ENCODE assay signal across 19 mouse cellular contexts in genomic region chr8:71597451-71597850, GRCm38 (mm10). TPM values are rescaled to one million over a fixed set of nuclear protein-coding genes. Genes with fewer than 3 reads are reported as not detected.
A peak's percentile ranks its signal among the peaks of the same experiment; 100 is the strongest.
DNase-seq lines count a peak whose midpoint lies in the region; ATAC-seq and TF ChIP-seq lines count a peak whose summit lies in the region.
"Had no signal": no experiment of that assay in that cellular context is flagged by ENCODE, and none has a peak within 500 bp of the region (broad histone marks: within the 10 kb centered on the region; RNA-seq: fewer than 3 reads in every experiment).

TSS of gene Fam129c (plus strand) at chr8:71597648.

- intact Hi-C loops in heart, postnatal 10 days (cut with DNase I): loop anchor here (2.0 kb wide), 1 partner anchor 157 kb away; no protein-coding TSS in a partner anchor

- TF ChIP-seq CTCF in MEL (IDR thresholded peaks at IDR 0.05 in 2 of 3, conservative IDR thresholded peaks at IDR 0.05 in 1 of 3; ENCODE audit: control insufficient read depth in 1 of 3, insufficient read depth in 1 of 3, low read depth in 2 of 3, low read length in 3 of 3, poor library complexity in 1 of 3, severe bottlenecking in 1 of 3): no peak
- no peak for TF ChIP-seq CTCF in spleen, adult 2 months (IDR thresholded peaks at IDR 0.05; ENCODE audit: extremely low read depth, insufficient read depth, insufficient read length, insufficient replicate concordance)

- peaks cover 17% of the 10 kb centered on the region for H3K4me1 ChIP-seq in liver, embryonic 16.5 days (ENCODE audit: control insufficient read depth, low read depth, low read length)
- H3K4me1 ChIP-seq in liver, embryonic 11.5 days (replicated peaks; ENCODE audit: control insufficient read depth, insufficient read depth, low read length): peaks cover 16% of the 10 kb centered on the region
- H3K4me1 ChIP-seq in MEL (ENCODE audit: control insufficient read depth in 1 of 2, insufficient read depth in 2 of 2, low read length in 2 of 2): peaks cover 9 to 24% of the 10 kb centered on the region in 2 experiments
- peaks cover 33% of the 10 kb centered on the region for H3K4me1 ChIP-seq in spleen, adult 2 months (ENCODE audit: control insufficient read depth, insufficient read depth, insufficient read length)

- no peak for DNase-seq in liver, embryonic 11.5 days (ENCODE audit: low spot score)
- DNase-seq in B cell, adult 2 months: peak; percentile 42 to 45
- no peak for DNase-seq in MEL (ENCODE audit: low read depth, low spot score)
- DNase-seq in spleen, adult 2 months (ENCODE audit: low read depth in 1 of 2, low spot score in 2 of 2): peak in 1 of 2 experiments; percentile 64
- DNase-seq in heart, postnatal 10 days: no peak
- no peak for DNase-seq in right cerebral cortex, postnatal 14 days
- DNase-seq: adrenal gland, postnatal 10 days; cerebellum, adult 18-20 months; gastrocnemius, postnatal 14 days; kidney, postnatal 10 days; lung, postnatal 10 days had no signal

- no peak within 1 kb of the TSS for H3K4me2 ChIP-seq in liver, embryonic 16.5 days (ENCODE audit: low read depth, low read length)
- H3K4me2 ChIP-seq in liver, embryonic 11.5 days: no peak within 1 kb of the TSS

- H3K4me3 ChIP-seq in liver, embryonic 16.5 days (ENCODE audit: low read depth, low read length): no peak within 1 kb of the TSS
- no peak within 1 kb of the TSS for H3K4me3 ChIP-seq in liver, embryonic 11.5 days (ENCODE audit: low read depth, low read length)
- no peak within 1 kb of the TSS for H3K4me3 ChIP-seq in MEL (ENCODE audit: control insufficient read depth in 1 of 2, insufficient read depth in 1 of 2, low read depth in 2 of 2, low read length in 2 of 2)
- H3K4me3 ChIP-seq in spleen, adult 2 months (ENCODE audit: extremely low read depth, insufficient read depth, insufficient read length): peak within 1 kb of the TSS; percentile 50
- H3K4me3 ChIP-seq: layer of hippocampus, adult 2 months; left cerebral cortex, adult 2 months had no signal

- H3K79me2 ChIP-seq in MEL (ENCODE audit: control insufficient read depth, insufficient read depth, low read length, poor library complexity): peaks cover 13% of the 10 kb centered on the region

- no peak within 1 kb of the TSS for H3K9ac ChIP-seq in liver, embryonic 16.5 days (ENCODE audit: low read depth, low read length)
- H3K9ac ChIP-seq in liver, embryonic 11.5 days (ENCODE audit: low read depth, low read length): no peak within 1 kb of the TSS; the same call in 1 of the 2 replicates
- H3K9ac ChIP-seq in MEL (ENCODE audit: control insufficient read depth, low read depth, low read length, poor library complexity, severe bottlenecking): no peak within 1 kb of the TSS
- H3K9ac ChIP-seq: liver, embryonic 14.5 days had no signal

- H3K36me3 ChIP-seq in liver, embryonic 16.5 days (ENCODE audit: control insufficient read depth, insufficient read depth): no peaks in the 10 kb centered on the region
- H3K36me3 ChIP-seq in liver, embryonic 11.5 days (ENCODE audit: control insufficient read depth, insufficient read depth, low read length): no peaks in the 10 kb centered on the region
- H3K36me3 ChIP-seq in MEL (ENCODE audit: control insufficient read depth in 1 of 2, insufficient read depth in 2 of 2, low read length in 2 of 2): peaks cover 0 to 12% of the 10 kb centered on the region in 2 experiments; a peak in 3 of 4 replicates
- H3K36me3 ChIP-seq in spleen, adult 2 months (ENCODE audit: control insufficient read depth, insufficient read depth, low read length): no peaks in the 10 kb centered on the region

- TF ChIP-seq EP300 in MEL (IDR thresholded peaks at IDR 0.05; ENCODE audit: low read depth in 1 of 2, low read length in 2 of 2): no peak

- TF ChIP-seq RAD21 in MEL (IDR thresholded peaks at IDR 0.05; ENCODE audit: low read depth, low read length): no peak

- WGBS in liver, embryonic 16.5 days (ENCODE audit: insufficient replicate concordance): 70% methylated on average over 3 of the region's 3 CpGs
- WGBS in liver, embryonic 11.5 days: 84% methylated on average over 3 of the region's 3 CpGs
- 43% methylated on average over 3 of the region's 3 CpGs for WGBS in spleen, adult 2 months

- no peak for TF ChIP-seq POLR2A in MEL (IDR thresholded peaks at IDR 0.05; ENCODE audit: control insufficient read depth in 1 of 2, insufficient read depth in 1 of 2, low read depth in 1 of 2, low read length in 2 of 2, poor library complexity in 1 of 2)
- no peak for TF ChIP-seq POLR2A in spleen, adult 2 months (IDR thresholded peaks at IDR 0.05; ENCODE audit: low read depth, low read length)

- H3K9me3 ChIP-seq in liver, embryonic 16.5 days (replicated peaks; ENCODE audit: control insufficient read depth, low read length): no peaks in the 10 kb centered on the region
- no peaks in the 10 kb centered on the region for H3K9me3 ChIP-seq in liver, embryonic 11.5 days (ENCODE audit: control insufficient read depth, low read length)
- H3K9me3 ChIP-seq in MEL (replicated peaks; ENCODE audit: insufficient read depth, low read length): no peaks in the 10 kb centered on the region
- H3K9me3 ChIP-seq: megakaryocyte, embryonic 14.5 days had no signal

- H3K27ac ChIP-seq in liver, embryonic 16.5 days (ENCODE audit: low read length): no peak within 1 kb of the TSS
- no peak within 1 kb of the TSS for H3K27ac ChIP-seq in liver, embryonic 11.5 days (ENCODE audit: low read depth, low read length)
- H3K27ac ChIP-seq in MEL (ENCODE audit: control insufficient read depth, low read depth, low read length): peak within 1 kb of the TSS; percentile 3; the same call in 1 of the 2 replicates
- H3K27ac ChIP-seq in spleen, adult 2 months (ENCODE audit: insufficient read depth, low read length): peak within 1 kb of the TSS; percentile 84
- H3K27ac ChIP-seq: layer of hippocampus, adult 2 months; left cerebral cortex, adult 2 months; liver, embryonic 14.5 days had no signal

- H3K27me3 ChIP-seq in liver, embryonic 16.5 days (ENCODE audit: control insufficient read depth, insufficient read depth, low read depth, low read length): peaks cover 13% of the 10 kb centered on the region
- peaks cover 25% of the 10 kb centered on the region for H3K27me3 ChIP-seq in liver, embryonic 11.5 days (replicated peaks; ENCODE audit: control insufficient read depth, insufficient read depth, low read length)
- no peaks in the 10 kb centered on the region for H3K27me3 ChIP-seq in MEL (ENCODE audit: control insufficient read depth in 1 of 2, insufficient read depth in 2 of 2, low read length in 2 of 2)
- no peaks in the 10 kb centered on the region for H3K27me3 ChIP-seq in spleen, adult 2 months (ENCODE audit: control insufficient read depth, insufficient read depth, low read length)

- 0 out of 2 replicates have a peak, but pooled peaks have one; percentile 12 for ATAC-seq in liver, embryonic 16.5 days (ENCODE audit: low read depth)
- ATAC-seq in liver, embryonic 11.5 days (replicated peaks; ENCODE audit: low FRiP score): no peak
- ATAC-seq: hindbrain, embryonic 16.5 days; intestine, postnatal 0 days; midbrain, embryonic 16.5 days had no signal

TF ChIP-seq in MEL, 35 proteins besides CTCF, POLR2A, EP300 and RAD21:
- TF ChIP-seq GABPA (IDR thresholded peaks at IDR 0.05; ENCODE audit: low read depth, low read length) (no peak), UBTF (IDR thresholded peaks at IDR 0.05; ENCODE audit: borderline replicate concordance, insufficient read depth, low read depth, low read length) (no peak), MAZ (IDR thresholded peaks at IDR 0.05; ENCODE audit: low read depth, low read length) (no peak), POLR2AphosphoS5 (IDR thresholded peaks at IDR 0.05; ENCODE audit: borderline replicate concordance, low read depth, low read length) (no peak), NRF1 (IDR thresholded peaks at IDR 0.05; ENCODE audit: insufficient read depth, low read depth, low read length, poor library complexity, severe bottlenecking) (no peak), MYB (IDR thresholded peaks at IDR 0.05; ENCODE audit: low read depth, low read length) (no peak), TBP (IDR thresholded peaks at IDR 0.05; ENCODE audit: low read depth, low read length) (no peak), SIN3A (IDR thresholded peaks at IDR 0.05; ENCODE audit: low read length) (no peak), ZKSCAN1 (IDR thresholded peaks at IDR 0.05; ENCODE audit: low read depth, low read length) (no peak), MEF2A (IDR thresholded peaks at IDR 0.05; ENCODE audit: extremely low read depth, insufficient replicate concordance, low read depth, low read length, poor library complexity, severe bottlenecking) (no peak), USF2 (IDR thresholded peaks at IDR 0.05; ENCODE audit: borderline replicate concordance in 1 of 2, insufficient read depth in 1 of 2, low read depth in 1 of 2, low read length in 2 of 2) (no peak), MAX (IDR thresholded peaks at IDR 0.05; ENCODE audit: low read length) (no peak), GATA1 (IDR thresholded peaks at IDR 0.05; ENCODE audit: low read depth, low read length) (no peak), BHLHE40 (IDR thresholded peaks at IDR 0.05; ENCODE audit: borderline replicate concordance, low read depth, low read length) (no peak)

RNA-seq across cellular contexts. Expression of gene Fam129c, which starts in this region (rescaled TPM):
- 1.6 and 2.1 TPM in 2 replicates for polyA plus RNA-seq in liver, embryonic 16.5 days (2015; fragmentation: Nextera tagmentation; extraction: Ambion mirVana)
- 0.88 and 3.8 TPM in 2 replicates for polyA plus RNA-seq in liver, embryonic 11.5 days (2014; fragmentation: Nextera tagmentation; extraction: Ambion mirVana)
- 3.8 and 7.6 TPM in 2 replicates for total RNA-seq in MEL (2012; rRNA removed)
- 1 to 10 TPM in 1 of 2 experiments, not detected in 1; 8.3 TPM for polyA plus RNA-seq in MEL (2012; ENCODE audit: insufficient read depth in 1 of 2, insufficient read length in 2 of 2, low read depth in 1 of 2, low replicate concordance in 2 of 2, missing spikeins in 1 of 2)
- polyA plus RNA-seq in spleen, adult 2 months (2012; rRNA removed): 115 and 173 TPM in 2 replicates
- total RNA-seq in heart, postnatal 10 days (2021): 1 to 10 TPM in 1 of 2 experiments, under 1 TPM in 1; 0.81 to 1.3 TPM

Comparison
In these comparisons a context has a peak if more than half of its experiments do, and no peak if none do; other contexts are left out.
1. RNA of gene Fam129c (polyA plus RNA-seq): 115 to 173 TPM in spleen, adult 2 months; 8.3 TPM in MEL, 0.88 to 3.8 TPM in liver, embryonic 11.5 days and 1.6 to 2.1 TPM in liver, embryonic 16.5 days; every median in the first group is over 10 times any median in the second.
2. H3K27ac ChIP-seq: peak in MEL (single experiment) and spleen, adult 2 months (single experiment); none in liver, embryonic 16.5 days (single experiment) and liver, embryonic 11.5 days (single experiment).
3. DNase-seq: peak in B cell, adult 2 months (2 of 2); none in liver, embryonic 11.5 days (single experiment), MEL (single experiment), heart, postnatal 10 days (0 of 2) and right cerebral cortex, postnatal 14 days (single experiment).